Mouse (Mus musculus) olfactory bulb, adult 2 months (tissue): ENCODE results near the gene Gpatch2. TPM values are rescaled to one million over a fixed set of nuclear protein-coding genes. Genes with fewer than 3 reads are reported as not detected.

Experiments used
- H3K27ac ChIP-seq: fragments of 200-500 bp; 2 replicates; pipeline ENCODE4 v1.5.1; 2012; ENCODE audit warnings: low read depth, low read length; ENCODE audit not compliant: insufficient read depth
- H3K4me1 ChIP-seq: fragments of 200-500 bp; 2 replicates; pipeline ENCODE4 v1.6.1; 2012; ENCODE audit warnings: low read length; ENCODE audit not compliant: control insufficient read depth, insufficient read depth
- H3K4me3 ChIP-seq: fragments of 200-500 bp; 2 replicates; pipeline ENCODE4 v1.5.1; 2012; ENCODE audit warnings: mild to moderate bottlenecking, low read depth, low read length, moderate library complexity; ENCODE audit not compliant: insufficient read depth
- CTCF ChIP-seq: fragments of 200-500 bp; IDR thresholded peaks from 2 replicates; pipeline ENCODE4 v1.5.1; 2012; ENCODE audit warnings: low read depth, mild to moderate bottlenecking, low read length, moderate library complexity; ENCODE audit not compliant: insufficient read depth
- POLR2A ChIP-seq: fragments of 200-500 bp; IDR thresholded peaks from 2 replicates; pipeline ENCODE4 v1.6.1; 2012; ENCODE audit warnings: mild to moderate bottlenecking, low read depth, low read length, moderate library complexity; ENCODE audit not compliant: insufficient read depth
- WGBS: fragments of 180-500 bp; shearing (Covaris S2); methylation state at CpG from one replicate; pipeline ENCODE4 v1.1.7; 2018; 5-methylcytosine and 5-hydroxymethylcytosine counted together
- polyA plus RNA-seq: library from polyadenylated mRNA; stranded (reverse); fragments of >200 nt; gene quantifications from 2 replicates; pipeline ENCODE4 v1.2.4, GENCODE M21; 2012; ENCODE audit warnings: low replicate concordance; ENCODE audit not compliant: missing spikeins, insufficient read depth, insufficient read length

The Gpatch2 gene
- polyA plus RNA-seq, 1 experiment = not detected

DNA sequence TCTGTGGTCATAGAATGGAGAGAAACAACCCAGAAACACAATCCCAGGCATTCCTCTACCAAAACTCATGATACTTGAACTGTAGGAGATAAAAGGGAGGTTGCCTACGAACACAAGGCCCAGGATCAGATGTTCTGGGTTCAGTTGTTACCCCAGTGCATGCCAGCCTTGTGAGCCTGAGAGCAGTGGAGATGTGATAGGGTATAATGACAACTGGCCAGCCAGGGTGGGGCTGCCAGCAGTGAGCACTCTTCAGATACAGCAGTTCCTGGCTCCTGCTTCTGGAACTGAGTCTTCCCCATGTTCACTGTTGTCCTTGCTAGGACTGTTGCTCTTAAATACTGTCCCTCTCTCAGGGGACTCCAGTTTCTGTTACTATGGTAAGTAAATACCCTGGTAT, 98.0 kb downstream of the Gpatch2 start:
- TF ChIP-seq CTCF = no peak
- no peak for TF ChIP-seq POLR2A

DNA sequence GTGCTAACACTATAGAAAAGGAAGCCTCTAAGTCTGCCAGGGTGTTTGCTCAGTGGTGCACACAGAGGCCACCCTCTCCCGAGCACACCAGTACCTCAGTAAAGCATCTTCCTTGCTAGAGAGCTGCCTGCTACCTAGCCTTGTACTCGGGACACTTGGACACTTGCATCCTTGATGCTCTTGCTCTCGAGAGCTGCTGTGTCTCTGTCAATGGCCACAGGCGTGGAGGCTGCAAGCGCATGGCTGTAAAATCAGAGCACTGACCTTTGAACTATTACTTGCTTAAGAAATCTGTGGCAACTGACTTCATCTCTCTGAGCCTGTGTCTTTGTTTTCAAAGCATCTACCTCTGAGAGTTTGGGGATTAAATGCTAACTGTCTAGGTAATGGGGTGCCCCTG, 98.5 kb downstream of the Gpatch2 start:
- Histone ChIP-seq H3K4me1 (no peaks in the 10 kb centered on the region; the same call in 1 of the 2 replicates), H3K27ac (no peak overlapping the region), H3K4me3 (no peak overlapping the region)
- no peak for TF ChIP-seq POLR2A
- no peak for TF ChIP-seq CTCF
- WGBS = 97% methylated on average over 5 of the region's 5 CpGs

More for the DNA sequence above, 98.0 kb downstream of the Gpatch2 start:
- WGBS = 92% methylated on average over 1 of the region's 1 CpGs
- Histone ChIP-seq H3K4me3 (no peak overlapping the region), H3K27ac (no peak overlapping the region), H3K4me1 (no peaks in the 10 kb centered on the region; the same call in 1 of the 2 replicates)

DNA sequence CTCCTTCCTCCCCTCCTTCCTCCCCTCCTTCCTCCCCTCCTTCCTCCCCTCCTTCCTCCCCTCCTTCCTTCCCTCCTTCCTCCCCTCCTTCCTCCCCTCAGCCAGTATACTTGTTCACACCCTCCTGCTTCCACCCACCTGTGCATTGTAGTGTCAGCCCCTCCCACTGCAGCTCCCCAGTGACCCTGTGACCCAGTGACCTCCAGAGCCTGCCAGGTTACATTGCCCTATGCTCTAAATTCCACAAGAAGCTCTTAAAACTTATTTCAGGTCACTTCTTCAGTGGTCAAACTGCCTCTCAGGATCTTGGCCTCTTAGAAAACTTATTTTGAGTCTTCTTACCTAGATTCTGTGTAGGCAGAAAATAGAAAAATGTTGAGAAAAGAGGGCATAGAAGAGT, 99.2 kb downstream of the Gpatch2 start:
- TF ChIP-seq POLR2A (no peak), CTCF (no peak)
- H3K4me3 ChIP-seq = no peak overlapping the region
- no peaks in the 10 kb centered on the region; the same call in 1 of the 2 replicates for H3K4me1 ChIP-seq
- H3K27ac ChIP-seq = no peak overlapping the region

DNA sequence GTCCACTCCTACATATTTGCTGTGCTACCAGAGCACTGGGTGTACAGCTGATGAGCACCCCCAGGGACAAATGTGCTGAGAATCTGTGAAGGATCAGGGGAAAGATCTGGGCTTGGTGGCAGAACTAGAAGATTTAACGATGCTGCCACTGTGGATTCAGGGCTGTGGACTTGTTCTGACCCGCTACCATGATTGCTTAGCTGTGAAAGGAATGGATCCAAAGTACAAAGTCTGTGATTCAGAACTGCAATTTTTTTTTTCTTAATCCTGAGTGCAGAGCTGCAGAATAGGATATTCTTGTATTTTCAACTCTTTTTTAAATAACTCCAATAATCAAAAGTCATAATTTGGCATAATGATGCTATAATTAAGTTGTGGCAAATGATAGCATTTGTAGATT, 100.5 kb downstream of the Gpatch2 start:
- Histone ChIP-seq H3K4me3 (no peak overlapping the region), H3K4me1 (no peaks in the 10 kb centered on the region; the same call in 1 of the 2 replicates), H3K27ac (no peak overlapping the region)
- 90% methylated on average over 2 of the region's 2 CpGs for WGBS
- TF ChIP-seq POLR2A (no peak), CTCF (no peak)

DNA sequence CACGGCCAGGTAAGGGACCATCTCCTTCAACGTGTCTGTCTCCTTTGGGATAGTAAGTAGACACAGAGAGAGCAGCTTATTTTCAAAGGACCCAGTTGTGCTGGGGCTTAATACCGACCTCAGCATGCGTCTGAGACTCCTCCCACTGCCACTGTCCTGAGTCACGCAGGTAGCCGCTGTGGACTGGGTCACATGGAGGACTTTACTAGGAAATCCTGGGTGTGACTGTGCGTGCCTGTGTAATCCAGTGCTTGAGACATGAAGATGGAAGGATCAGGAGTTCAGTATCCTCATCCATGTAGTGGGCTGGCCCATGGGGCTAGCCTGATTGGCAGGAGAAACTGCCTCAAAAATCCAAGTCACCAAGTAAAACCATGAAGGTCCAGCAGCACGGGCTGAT, 101.2 kb downstream of the Gpatch2 start:
- H3K27ac ChIP-seq = no peak overlapping the region
- WGBS = 93% methylated on average over 8 of the region's 8 CpGs

DNA sequence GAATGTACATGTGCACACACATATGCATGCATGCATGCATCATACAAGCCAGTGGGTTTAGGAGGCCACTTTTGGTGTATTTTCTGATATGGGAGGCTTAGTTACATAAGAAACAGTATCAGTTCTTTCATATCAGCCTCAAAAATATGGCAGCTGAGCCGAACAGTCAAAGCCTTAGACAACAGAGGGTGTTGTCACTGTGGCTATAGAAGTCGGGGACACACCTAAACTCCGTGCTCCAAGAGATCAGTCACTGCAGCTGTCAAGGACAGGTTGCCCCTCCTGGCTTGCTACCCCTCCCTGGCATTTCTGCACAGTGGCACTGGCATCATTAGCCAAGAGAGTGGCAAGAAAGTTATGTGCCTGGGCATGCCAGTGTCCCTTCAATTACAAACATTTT, 106.5 kb downstream of the Gpatch2 start:
- Histone ChIP-seq H3K4me3 (no peak overlapping the region), H3K27ac (no peak overlapping the region), H3K4me1 (no peaks in the 10 kb centered on the region)
- TF ChIP-seq CTCF (no peak), POLR2A (no peak)
- 94% methylated on average over 3 of the region's 3 CpGs for WGBS

More for the DNA sequence above, 101.2 kb downstream of the Gpatch2 start:
- TF ChIP-seq POLR2A = no peak
- no peak overlapping the region for H3K4me3 ChIP-seq
- no peaks in the 10 kb centered on the region; the same call in 1 of the 2 replicates for H3K4me1 ChIP-seq

DNA sequence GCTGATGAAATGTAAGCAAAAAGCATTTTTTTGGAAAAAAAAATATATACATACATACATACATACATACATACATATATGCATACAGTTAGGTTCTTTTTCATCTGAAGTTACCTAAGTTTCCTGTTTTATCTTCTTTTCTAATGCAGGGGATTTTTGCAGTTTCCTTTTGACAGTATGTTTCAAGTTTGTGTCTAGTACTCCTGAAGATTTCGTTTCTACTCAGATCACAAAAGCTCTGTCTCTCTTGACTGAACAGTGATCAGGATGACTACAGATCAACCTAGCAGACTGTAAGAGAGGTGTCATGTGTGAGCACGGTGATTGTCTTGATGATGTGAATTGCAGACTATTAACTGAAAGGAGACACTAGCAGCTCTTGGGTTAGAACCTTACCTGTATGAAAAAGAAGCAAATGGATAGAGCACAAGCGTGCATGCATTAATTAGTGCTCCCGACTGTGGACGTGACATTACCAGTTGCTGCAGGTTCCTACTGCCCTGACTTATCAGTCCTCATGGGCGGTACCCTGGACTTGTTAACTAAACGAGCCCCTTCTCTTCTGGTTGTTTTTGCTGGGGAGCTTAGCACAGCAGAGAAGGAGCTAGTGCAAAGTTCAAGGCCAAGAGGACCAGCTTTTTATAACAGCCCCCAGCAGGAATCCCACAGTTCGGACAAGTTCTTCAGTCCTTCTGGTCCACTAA, 107.3 kb downstream of the Gpatch2 start:
- WGBS = 94% methylated on average over 8 of the region's 8 CpGs
- no peak for TF ChIP-seq POLR2A
- TF ChIP-seq CTCF = no peak
- H3K4me1 ChIP-seq = no peaks in the 10 kb centered on the region
- no peak overlapping the region for H3K4me3 ChIP-seq
- H3K27ac ChIP-seq = no peak overlapping the region

DNA sequence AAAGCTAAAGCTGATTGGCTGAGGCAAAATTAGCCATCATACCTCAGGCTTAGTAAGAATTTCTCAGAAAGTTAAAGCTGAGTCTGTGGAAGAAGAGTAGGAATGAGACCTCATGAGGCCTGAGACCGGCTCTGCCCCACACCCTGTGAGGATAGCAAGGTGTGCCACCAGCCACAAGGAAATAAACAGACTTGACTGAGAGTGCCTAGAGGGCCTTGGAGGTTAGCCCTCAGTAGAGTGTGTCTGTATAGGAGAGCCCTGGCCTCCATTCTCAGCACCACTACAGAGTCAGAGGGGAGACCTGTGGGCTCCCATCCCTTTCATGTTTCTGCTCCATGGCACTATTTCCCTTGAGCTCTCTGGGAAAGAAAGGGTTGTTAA, 107.9 kb downstream of the Gpatch2 start:
- Histone ChIP-seq H3K27ac (no peak overlapping the region), H3K4me1 (no peaks in the 10 kb centered on the region), H3K4me3 (no peak overlapping the region)
- TF ChIP-seq CTCF (no peak), POLR2A (no peak)
- 96% methylated on average over 1 of the region's 1 CpGs for WGBS

DNA sequence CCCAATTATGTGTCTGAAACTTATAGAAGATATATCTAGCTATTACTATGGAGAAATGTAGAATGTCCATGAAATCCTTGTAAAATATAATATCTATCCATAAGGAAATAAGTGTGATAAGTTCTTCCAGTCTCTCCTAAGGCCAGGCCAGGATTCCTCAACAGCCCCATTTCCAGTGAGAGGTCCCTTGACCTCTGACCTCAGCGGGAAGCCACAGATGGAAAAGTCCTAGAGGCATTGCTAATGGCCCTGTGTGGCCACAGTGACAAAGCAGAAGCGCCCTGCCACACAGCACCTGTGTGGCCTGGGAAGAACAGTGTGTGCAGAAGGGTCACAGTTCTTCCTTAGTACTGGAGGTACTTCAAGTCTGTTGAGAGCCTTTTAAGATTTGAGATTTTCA, 127.2 kb downstream of the Gpatch2 start:
- Histone ChIP-seq H3K27ac (no peak overlapping the region), H3K4me3 (no peak overlapping the region), H3K4me1 (no peaks in the 10 kb centered on the region)
- no peak for TF ChIP-seq CTCF
- no peak for TF ChIP-seq POLR2A
- WGBS = 88% methylated on average over 2 of the region's 2 CpGs

DNA sequence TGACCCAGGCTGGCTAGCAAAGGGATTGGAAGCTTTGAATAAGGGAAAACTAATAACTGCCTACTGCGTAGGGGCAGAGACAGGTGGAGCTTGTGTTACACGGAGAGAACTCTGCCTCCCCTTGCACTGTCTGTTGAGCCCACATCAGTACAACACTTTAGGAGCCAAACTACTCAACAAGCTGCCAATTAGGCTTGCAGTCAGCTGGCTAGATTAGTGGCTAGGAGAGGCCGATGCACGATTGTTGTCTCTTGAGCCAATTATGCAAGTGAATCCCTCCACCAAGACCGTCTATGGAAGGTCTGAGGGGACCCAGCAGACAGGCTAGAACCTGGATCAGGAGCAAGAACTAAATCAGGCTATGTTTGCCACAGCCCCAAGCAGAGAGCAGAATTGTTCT, 129.8 kb downstream of the Gpatch2 start:
- WGBS = 66% methylated on average over 5 of the region's 5 CpGs
- TF ChIP-seq POLR2A = no peak
- no peak for TF ChIP-seq CTCF
- Histone ChIP-seq H3K4me3 (no peak overlapping the region), H3K27ac (no peak overlapping the region), H3K4me1 (no peaks in the 10 kb centered on the region)

DNA sequence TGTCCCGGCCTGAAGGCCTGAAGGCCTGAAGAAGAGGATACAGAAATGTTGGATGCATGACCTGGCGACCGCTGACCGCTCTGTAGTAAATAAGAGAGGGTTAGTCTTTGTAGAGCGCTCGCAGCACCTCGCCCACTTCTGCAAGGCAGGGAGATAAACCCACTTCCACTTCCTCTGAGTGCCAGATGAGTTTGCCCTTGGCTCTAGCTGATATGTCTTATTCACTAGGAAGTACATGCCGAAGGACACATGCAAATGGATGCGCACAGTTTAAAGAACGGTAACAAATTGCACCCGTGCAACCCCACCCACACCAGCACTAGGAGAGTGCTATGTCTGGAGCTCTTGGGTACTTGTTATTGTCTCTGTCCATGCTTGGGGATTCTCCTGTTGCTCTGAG, 131.6 kb downstream of the Gpatch2 start:
- WGBS = 89% methylated on average over 11 of the region's 11 CpGs
- TF ChIP-seq CTCF = no peak
- TF ChIP-seq POLR2A = no peak
- Histone ChIP-seq H3K4me1 (no peaks in the 10 kb centered on the region), H3K4me3 (no peak overlapping the region), H3K27ac (no peak overlapping the region)
